Mouse (Mus musculus): ENCODE data around the gene Ncf4.
A peak's percentile ranks its signal among the peaks of the same experiment; 100 is the strongest.

DNA sequence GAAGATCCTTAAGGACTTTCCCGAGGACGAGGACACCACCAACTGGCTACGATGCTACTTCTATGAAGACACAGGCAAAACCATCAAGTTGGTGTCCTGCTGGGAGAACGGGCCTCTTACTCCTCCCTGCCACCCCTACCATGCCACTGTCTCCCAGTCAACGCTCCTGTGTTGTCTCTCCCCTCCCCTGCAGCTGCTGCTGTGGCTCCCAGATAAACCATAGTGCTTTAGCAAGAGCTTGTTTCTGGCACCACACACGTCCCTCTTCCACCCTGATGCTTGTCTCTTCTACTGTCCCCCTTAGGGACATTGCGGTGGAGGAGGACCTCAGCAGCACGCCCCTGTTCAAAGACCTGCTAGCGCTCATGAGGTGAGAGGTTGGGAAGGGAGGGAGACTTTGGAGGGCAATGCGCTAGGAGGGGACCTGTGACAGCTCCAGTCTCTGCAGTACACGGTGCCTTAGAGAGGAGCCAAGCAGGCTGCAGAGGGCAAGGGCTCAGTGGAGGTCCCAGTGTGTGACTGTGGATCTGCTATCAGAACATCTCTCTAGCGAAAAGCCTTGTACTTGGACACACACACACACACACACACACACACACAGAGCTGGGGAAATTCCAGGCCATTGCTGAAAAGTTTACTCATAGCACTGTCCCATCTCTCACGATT, 16.2 kb downstream of the Ncf4 start:
- TF ChIP-seq CTCF (IDR thresholded peaks at IDR 0.05; ENCODE audit: low read depth) (no peak), EP300 (IDR thresholded peaks at IDR 0.05; ENCODE audit: low read depth) (peak; percentile 85)
